ENCODE assay signal across 8 mouse cellular contexts in genomic region chr19:24300994-24301767, GRCm38 (mm10). TPM values are rescaled to one million over a fixed set of nuclear protein-coding genes. Genes with fewer than 3 reads are reported as not detected.
DNase-seq lines count a peak whose midpoint lies in the region; ATAC-seq lines count a peak whose summit lies in the region.

No protein-coding gene starts in this region.

- no peaks in the 10 kb centered on the region for H3K27me3 ChIP-seq in intestine, embryonic 16.5 days (replicated peaks; ENCODE audit: control insufficient read depth, insufficient read depth, low read length)
- H3K27me3 ChIP-seq in limb, embryonic 11.5 days (ENCODE audit: control insufficient read depth, insufficient read depth, low read length) = no peaks in the 10 kb centered on the region
- peaks cover 13% of the 10 kb centered on the region for H3K27me3 ChIP-seq in midbrain, embryonic 12.5 days

- H3K36me3 ChIP-seq in intestine, embryonic 16.5 days (ENCODE audit: control insufficient read depth, insufficient read depth, low read length) = no peaks in the 10 kb centered on the region
- H3K36me3 ChIP-seq in limb, embryonic 11.5 days (ENCODE audit: control insufficient read depth, insufficient read depth, low read length) = no peaks in the 10 kb centered on the region
- no peaks in the 10 kb centered on the region for H3K36me3 ChIP-seq in midbrain, embryonic 12.5 days

- H3K9me3 ChIP-seq in intestine, embryonic 16.5 days (ENCODE audit: control insufficient read depth, low read length) = no peaks in the 10 kb centered on the region
- no peaks in the 10 kb centered on the region for H3K9me3 ChIP-seq in limb, embryonic 11.5 days (ENCODE audit: control insufficient read depth, low read length)
- H3K9me3 ChIP-seq in midbrain, embryonic 12.5 days = no peaks in the 10 kb centered on the region

- peak; percentile 80 for ATAC-seq in intestine, embryonic 16.5 days
- peak; percentile 75; the same call in 1 of the 2 replicates for ATAC-seq in limb, embryonic 11.5 days (ENCODE audit: insufficient number of reproducible peaks, low FRiP score, low TSS enrichment, low read depth)
- peak; percentile 83 for ATAC-seq in midbrain, embryonic 12.5 days (ENCODE audit: low FRiP score, low read depth)

- 12% methylated on average over 9 of the region's 9 CpGs for WGBS in intestine, embryonic 16.5 days
- 3% methylated on average over 9 of the region's 9 CpGs for WGBS in limb, embryonic 11.5 days
- WGBS in midbrain, embryonic 12.5 days = 3% methylated on average over 9 of the region's 9 CpGs

- no peak overlapping the region for H3K27ac ChIP-seq in intestine, embryonic 16.5 days (ENCODE audit: low read length)
- H3K27ac ChIP-seq in limb, embryonic 11.5 days (replicated peaks; ENCODE audit: low read depth, low read length) = no peak overlapping the region
- no peak overlapping the region for H3K27ac ChIP-seq in midbrain, embryonic 12.5 days (replicated peaks)

- H3K9ac ChIP-seq in intestine, embryonic 16.5 days (ENCODE audit: low read depth, low read length) = no peak overlapping the region
- H3K9ac ChIP-seq in limb, embryonic 11.5 days (ENCODE audit: low read length) = no peak overlapping the region
- H3K9ac ChIP-seq in midbrain, embryonic 12.5 days (replicated peaks) = no peak overlapping the region

- intact Hi-C loops in gastrocnemius, postnatal 36 days (cut with DNase I) = loop anchor here (5.0 kb wide), 4 partner anchors 176 to 586 kb away; partner anchors contain the start of gene Fam122a

- H3K4me3 ChIP-seq in intestine, embryonic 16.5 days (ENCODE audit: low read length) = peak overlapping the region; percentile 26; the same call in 1 of the 2 replicates
- no peak overlapping the region for H3K4me3 ChIP-seq in limb, embryonic 11.5 days (ENCODE audit: low read depth, low read length)
- peak overlapping the region; percentile 24; the same call in 1 of the 2 replicates for H3K4me3 ChIP-seq in midbrain, embryonic 12.5 days

- peak overlapping the region; percentile 40; the same call in 1 of the 2 replicates for H3K4me2 ChIP-seq in intestine, embryonic 16.5 days (ENCODE audit: low read depth, low read length)
- H3K4me2 ChIP-seq in limb, embryonic 11.5 days (ENCODE audit: low read depth, severe bottlenecking) = peak overlapping the region; percentile 18; the same call in 1 of the 2 replicates
- peak overlapping the region; percentile 48 for H3K4me2 ChIP-seq in midbrain, embryonic 12.5 days (replicated peaks)

- peak; percentile 69 for DNase-seq in urinary bladder, postnatal 14 days (ENCODE audit: low spot score)
- no peak for DNase-seq in urinary bladder, adult 2 months (ENCODE audit: low spot score)
- peak; percentile 93 for DNase-seq in embryo, embryonic 10.5 days (ENCODE audit: low spot score)
- peak; percentile 24 to 28 for DNase-seq in gastrocnemius, postnatal 36 days
- DNase-seq in limb, embryonic 11.5 days (ENCODE audit: low spot score) = peak; percentile 85
- DNase-seq in right cerebral cortex, postnatal 4 days = peak; percentile 74

- no peaks in the 10 kb centered on the region for H3K4me1 ChIP-seq in intestine, embryonic 16.5 days (ENCODE audit: control insufficient read depth, insufficient read depth, low read length)
- no peaks in the 10 kb centered on the region for H3K4me1 ChIP-seq in limb, embryonic 11.5 days (ENCODE audit: control insufficient read depth, insufficient read depth, low read length)
- H3K4me1 ChIP-seq in midbrain, embryonic 12.5 days = peaks cover 12% of the 10 kb centered on the region; the same call in 1 of the 2 replicates

RNA-seq across cellular contexts. Expression of gene Fxn, which starts 20.8 kb away (rescaled TPM):
- polyA plus RNA-seq in urinary bladder, adult 2 months (2012; rRNA removed) = 9.1 and 10.5 TPM in 2 replicates
- total RNA-seq in gastrocnemius, postnatal 36 days (2021) = 10 to 100 TPM; 19.9 to 20.0 TPM
- 34.1 and 37.6 TPM in 2 replicates for polyA plus RNA-seq in intestine, embryonic 16.5 days (2015; fragmentation: Nextera tagmentation; extraction: Ambion mirVana)
- 59.7 and 62.7 TPM in 2 replicates for polyA plus RNA-seq in limb, embryonic 11.5 days (2014; fragmentation: Nextera tagmentation; extraction: Ambion mirVana)
- 42.5 and 49.4 TPM in 2 replicates for polyA plus RNA-seq in midbrain, embryonic 12.5 days (2016; fragmentation: Nextera tagmentation; extraction: Ambion mirVana)
